Mouse (Mus musculus) limb, embryonic 13.5 days (tissue): ENCODE results near the gene Pik3r2. TPM values are rescaled to one million over a fixed set of nuclear protein-coding genes. Genes with fewer than 3 reads are reported as not detected.

Experiments
- ATAC-seq: fragments of 200-750 bp; cut with Nextera tagmentation; 2 replicates; pipeline ENCODE4 v1.8.0; 2017; ENCODE audit warnings: low read depth, moderate number of reproducible peaks, moderate TSS enrichment; ENCODE audit not compliant: low FRiP score
- H3K27ac ChIP-seq: fragments of 300-500 bp; sonication (generic); 2 replicates; pipeline ENCODE4 v1.5.1; 2015; ENCODE audit warnings: inconsistent platforms, mild to moderate bottlenecking, moderate library complexity
- H3K27me3 ChIP-seq: fragments of 300-500 bp; sonication (generic); 2 replicates; pipeline ENCODE4 v1.6.1; 2015; ENCODE audit warnings: mild to moderate bottlenecking, inconsistent platforms
- H3K36me3 ChIP-seq: fragments of 300-500 bp; sonication (generic); 2 replicates; pipeline ENCODE4 v1.6.1; 2015; ENCODE audit warnings: inconsistent platforms, mild to moderate bottlenecking, moderate library complexity
- H3K4me1 ChIP-seq: fragments of 300-500 bp; sonication (generic); 2 replicates; pipeline ENCODE4 v1.6.1; 2015; ENCODE audit warnings: inconsistent platforms
- H3K4me2 ChIP-seq: fragments of 300-500 bp; sonication (generic); replicated peaks from 2 replicates; pipeline ENCODE4 v1.6.1; 2015; ENCODE audit warnings: inconsistent platforms, mild to moderate bottlenecking, moderate library complexity
- H3K4me3 ChIP-seq: fragments of 300-500 bp; sonication (generic); 2 replicates; pipeline ENCODE4 v1.5.1; 2015; ENCODE audit warnings: moderate library complexity, mild to moderate bottlenecking, inconsistent platforms
- H3K9ac ChIP-seq: fragments of 300-500 bp; sonication (generic); 2 replicates; pipeline ENCODE4 v1.6.1; 2015; ENCODE audit warnings: mild to moderate bottlenecking, inconsistent platforms
- H3K9me3 ChIP-seq: fragments of 300-500 bp; sonication (generic); 2 replicates; pipeline ENCODE4 v1.6.1; 2016; ENCODE audit warnings: inconsistent platforms
- WGBS: fragments of 180-500 bp; shearing (Covaris S2); methylation state at CpG from one replicate; pipeline ENCODE4 v1.1.7; 2015; 5-methylcytosine and 5-hydroxymethylcytosine counted together
- microRNA-seq: library from miRNA; unstranded; fragments of <30 nt; microRNA quantifications from one replicate; pipeline ENCODE4, GENCODE M21; 2016
- polyA plus RNA-seq: library from polyadenylated mRNA; unstranded; fragments of >200 nt; fragmentation: Nextera tagmentation; extraction: Ambion mirVana; gene quantifications from 2 replicates; pipeline ENCODE4 v1.2.1, GENCODE M21; 2015

Pik3r2 gene
- polyA plus RNA-seq, 1 experiment from 2014 or later: 81.3 TPM

- 70% methylated on average over 9 of the region's 9 CpGs for WGBS
- Histone ChIP-seq H3K4me1 (peaks cover 3% of the 10 kb centered on the region; the same call in 1 of the 2 replicates), H3K4me2 (no peak overlapping the region), H3K27me3 (peaks cover 12% of the 10 kb centered on the region; the same call in 1 of the 2 replicates), H3K4me3 (no peak overlapping the region), H3K27ac (no peak overlapping the region), H3K36me3 (no peaks in the 10 kb centered on the region), H3K9ac (no peak overlapping the region), H3K9me3 (no peaks in the 10 kb centered on the region)
- ATAC-seq: no peak
Observed at GRCm38 (mm10) chr8:70719796-70720270, 56.7 kb downstream of the Pik3r2 start.

- Histone ChIP-seq H3K4me3 (no peak within 1 kb of the TSS), H3K4me1 (peaks cover 3% of the 10 kb centered on the region; the same call in 1 of the 2 replicates), H3K36me3 (no peaks in the 10 kb centered on the region), H3K4me2 (peak within 1 kb of the TSS; percentile 27), H3K27ac (no peak within 1 kb of the TSS), H3K9ac (no peak within 1 kb of the TSS), H3K9me3 (no peaks in the 10 kb centered on the region), H3K27me3 (peaks cover 12% of the 10 kb centered on the region; the same call in 1 of the 2 replicates)
- 3% methylated on average over 19 of the region's 19 CpGs for WGBS
- no peak for ATAC-seq
Observed at GRCm38 (mm10) chr8:70718297-70718696, 58.2 kb downstream of the Pik3r2 start, which contains the start of gene Gm3336. Gene Gm3336 (plus strand): TSS chr8:70718543.

Small RNA genes within 50 kb of the gene (microRNA-seq; reads per million reads assigned to microRNA genes)
- not detected for gene Mir7240

Other genes starting within 250 kb of the Pik3r2 start
- gene Fkbp8, start 249.0 kb downstream of the Pik3r2 start, polyA plus RNA-seq: 284 and 290 TPM in 2 replicates
- gene Kxd1, start 248.8 kb downstream of the Pik3r2 start, polyA plus RNA-seq: 49.3 and 53.4 TPM in 2 replicates
- gene Ell, start 237.3 kb downstream of the Pik3r2 start, polyA plus RNA-seq: 20.9 and 21.4 TPM in 2 replicates
- 162 and 165 TPM in 2 replicates for gene Isyna1, start 182.3 kb downstream of the Pik3r2 start, polyA plus RNA-seq
- 115 and 131 TPM in 2 replicates for gene Ssbp4, start 167.8 kb downstream of the Pik3r2 start, polyA plus RNA-seq
- 1.9 and 2.3 TPM in 2 replicates for gene Lrrc25, start 160.6 kb downstream of the Pik3r2 start, polyA plus RNA-seq
- gene Gdf15, start 144.3 kb downstream of the Pik3r2 start, polyA plus RNA-seq: 0.18 TPM in 1 of 2 replicates, not detected in the other
- 68.2 and 71.1 TPM in 2 replicates for gene Pgpep1, start 116.3 kb downstream of the Pik3r2 start, polyA plus RNA-seq
- gene Lsm4, start 103.5 kb downstream of the Pik3r2 start, polyA plus RNA-seq: 240 and 246 TPM in 2 replicates
- gene Jund, start 77.8 kb downstream of the Pik3r2 start, polyA plus RNA-seq: 57.3 and 61.1 TPM in 2 replicates
- not detected in 2 replicates for gene Iqcn, start 73.3 kb downstream of the Pik3r2 start, polyA plus RNA-seq
- not detected in 2 replicates for gene Gm3336, start 58.2 kb downstream of the Pik3r2 start, polyA plus RNA-seq
- 0.04 and 0.06 TPM in 2 replicates for gene Pde4c, start 53.0 kb downstream of the Pik3r2 start, polyA plus RNA-seq
- 18.0 and 19.6 TPM in 2 replicates for gene Rab3a, start 22.0 kb downstream of the Pik3r2 start, polyA plus RNA-seq
- gene Mpv17l2, start 15.8 kb downstream of the Pik3r2 start, polyA plus RNA-seq: 29.2 and 36.6 TPM in 2 replicates
- 13.1 and 14.0 TPM in 2 replicates for gene Mast3, start 28.3 kb upstream of the Pik3r2 start, polyA plus RNA-seq
- gene Il12rb1, start 31.7 kb upstream of the Pik3r2 start, polyA plus RNA-seq: 0.06 TPM in 1 of 2 replicates, not detected in the other
- gene Arrdc2, start 63.0 kb upstream of the Pik3r2 start, polyA plus RNA-seq: 6.1 and 6.2 TPM in 2 replicates
- gene Kcnn1, start 86.5 kb upstream of the Pik3r2 start, polyA plus RNA-seq: 2.9 and 4.3 TPM in 2 replicates
- 113 and 117 TPM in 2 replicates for gene Ccdc124, start 97.2 kb upstream of the Pik3r2 start, polyA plus RNA-seq
- gene Slc5a5, start 116.0 kb upstream of the Pik3r2 start, polyA plus RNA-seq: 0.39 and 0.45 TPM in 2 replicates
- 4,263 and 4,460 TPM in 2 replicates for gene Rpl18a, start 120.7 kb upstream of the Pik3r2 start, polyA plus RNA-seq
- 52.8 and 57.8 TPM in 2 replicates for gene Map1s, start 129.2 kb upstream of the Pik3r2 start, polyA plus RNA-seq